Mouse (Mus musculus) cortical plate, adult 2 months (tissue): Measurements from ENCODE around the gene Osbpl10. TPM values are rescaled to one million over a fixed set of nuclear protein-coding genes. Genes with fewer than 3 reads are reported as not detected.

Experiments used
- H3K27ac ChIP-seq: fragments of 200-500 bp; 2 replicates; pipeline ENCODE4 v1.5.1; 2012; ENCODE audit warnings: low read length, control low read depth, inconsistent platforms; ENCODE audit not compliant: insufficient read depth
- H3K4me1 ChIP-seq: fragments of 200-500 bp; 2 replicates; pipeline ENCODE4 v1.6.1; 2011; ENCODE audit warnings: low read length; ENCODE audit not compliant: control insufficient read depth, insufficient read depth
- H3K4me3 ChIP-seq: fragments of 200-500 bp; 2 replicates; pipeline ENCODE4 v1.5.1; 2011; ENCODE audit warnings: mild to moderate bottlenecking, low read length, control low read depth; ENCODE audit not compliant: insufficient read depth
- CTCF ChIP-seq: fragments of 200-500 bp; IDR thresholded peaks from 2 replicates; pipeline ENCODE4 v1.5.1; 2011; ENCODE audit warnings: mild to moderate bottlenecking, control low read depth, low read length; ENCODE audit not compliant: insufficient read depth; ENCODE audit errors: extremely low read depth
- POLR2A ChIP-seq: fragments of 200-500 bp; IDR thresholded peaks from 2 replicates; pipeline ENCODE4 v1.6.1; 2011; ENCODE audit warnings: mild to moderate bottlenecking, low read length, control low read depth; ENCODE audit not compliant: insufficient read depth; ENCODE audit errors: extremely low read depth
- polyA plus RNA-seq: library from polyadenylated mRNA; depleted of rRNA; stranded (reverse); fragments of >200 nt; gene quantifications from 2 replicates; pipeline ENCODE4 v1.2.3, GENCODE M21; 2012

Gene Osbpl10
- polyA plus RNA-seq, 1 experiment: 21.1 TPM

- H3K4me3 ChIP-seq: no peak overlapping the region
- no peaks in the 10 kb centered on the region for H3K4me1 ChIP-seq
- H3K27ac ChIP-seq: no peak overlapping the region
- TF ChIP-seq CTCF (no peak), POLR2A (no peak)
These were observed 18.1 kb downstream of the Osbpl10 start for GRCm38 (mm10) chr9:114996489-114996888.

GRCm38 (mm10) chr9:114999010-114999770 is 20.8 kb downstream of the Osbpl10 start:
- Histone ChIP-seq H3K27ac (no peak overlapping the region), H3K4me1 (no peaks in the 10 kb centered on the region), H3K4me3 (no peak overlapping the region)
- TF ChIP-seq CTCF (no peak), POLR2A (no peak)

- Histone ChIP-seq H3K4me3 (no peak overlapping the region), H3K27ac (no peak overlapping the region), H3K4me1 (no peaks in the 10 kb centered on the region)
- TF ChIP-seq POLR2A: no peak
- TF ChIP-seq CTCF: no peak
These were observed 21.4 kb downstream of the Osbpl10 start for GRCm38 (mm10) chr9:114999771-115000146.

GRCm38 (mm10) chr9:115005446-115005845 is 27.1 kb downstream of the Osbpl10 start:
- H3K4me3 ChIP-seq: no peak overlapping the region
- TF ChIP-seq POLR2A (no peak), CTCF (no peak)
- peaks cover 4% of the 10 kb centered on the region for H3K4me1 ChIP-seq

GRCm38 (mm10) chr9:115007776-115008175 is 29.4 kb downstream of the Osbpl10 start:
- Histone ChIP-seq H3K4me3 (no peak overlapping the region), H3K4me1 (peaks cover 4% of the 10 kb centered on the region), H3K27ac (no peak overlapping the region)
- TF ChIP-seq POLR2A (no peak), CTCF (no peak)

More at GRCm38 (mm10) chr9:115005446-115005845, 27.1 kb downstream of the Osbpl10 start:
- H3K27ac ChIP-seq: no peak overlapping the region

GRCm38 (mm10) chr9:115008194-115008593 is 29.8 kb downstream of the Osbpl10 start:
- no peak for TF ChIP-seq POLR2A
- no peak for TF ChIP-seq CTCF
- no peak overlapping the region for H3K4me3 ChIP-seq
- peaks cover 4% of the 10 kb centered on the region for H3K4me1 ChIP-seq
- H3K27ac ChIP-seq: no peak overlapping the region

GRCm38 (mm10) chr9:115012367-115012766 is 34.0 kb downstream of the Osbpl10 start:
- Histone ChIP-seq H3K27ac (no peak overlapping the region), H3K4me3 (no peak overlapping the region), H3K4me1 (peaks cover 5% of the 10 kb centered on the region)
- no peak for TF ChIP-seq POLR2A
- no peak for TF ChIP-seq CTCF

GRCm38 (mm10) chr9:115020141-115020540 is 41.8 kb downstream of the Osbpl10 start:
- H3K27ac ChIP-seq: no peak overlapping the region
- H3K4me1 ChIP-seq: peaks cover 11% of the 10 kb centered on the region
- no peak for TF ChIP-seq POLR2A
- no peak for TF ChIP-seq CTCF
- no peak overlapping the region for H3K4me3 ChIP-seq

- H3K27ac ChIP-seq: no peak overlapping the region
- no peak for TF ChIP-seq CTCF
- TF ChIP-seq POLR2A: no peak
- no peak overlapping the region for H3K4me3 ChIP-seq
- H3K4me1 ChIP-seq: peaks cover 11% of the 10 kb centered on the region
These were observed 43.0 kb downstream of the Osbpl10 start for GRCm38 (mm10) chr9:115021419-115021818.

- no peak for TF ChIP-seq POLR2A
- TF ChIP-seq CTCF: no peak
These were observed 44.8 kb downstream of the Osbpl10 start for GRCm38 (mm10) chr9:115023137-115023536.

More at GRCm38 (mm10) chr9:115023137-115023536, 44.8 kb downstream of the Osbpl10 start:
- H3K27ac ChIP-seq: peak overlapping the region; percentile 72
- no peak overlapping the region for H3K4me3 ChIP-seq
- peaks cover 11% of the 10 kb centered on the region for H3K4me1 ChIP-seq
